Mouse (Mus musculus) left cerebral cortex, postnatal 36 days (tissue): ENCODE data around the gene Galk1. TPM values are rescaled to one million over a fixed set of nuclear protein-coding genes. Genes with fewer than 3 reads are reported as not detected.

ENCODE experiments used
- total RNA-seq, 2 experiments: library from RNA; stranded (reverse); gene quantifications; 2 replicates each; pipeline ENCODE4 v1.2.3; 2021

Galk1 gene
- total RNA-seq, 2 experiments from 2014 or later, result 15.8 to 18.6 TPM

Other genes with a start within 250 kb of the Galk1 start
- 10 to 100 TPM; 54.9 to 69.9 TPM for gene Tmem94, start 247.3 kb downstream of the Galk1 start, total RNA-seq
- gene Caskin2, start 199.1 kb downstream of the Galk1 start, total RNA-seq, result 10 to 100 TPM; 19.1 to 19.9 TPM
- gene Tsen54, start 198.0 kb downstream of the Galk1 start, total RNA-seq, result 10 to 100 TPM; 10.6 to 16.0 TPM
- 1 to 10 TPM; 2.6 to 3.9 TPM for gene Llgl2, start 188.7 kb downstream of the Galk1 start, total RNA-seq
- gene Myo15b, start 154.3 kb downstream of the Galk1 start, total RNA-seq, result under 1 TPM; 0.34 to 0.52 TPM
- gene Smim5, start 112.8 kb downstream of the Galk1 start, total RNA-seq, result not detected
- gene Smim6, start 100.7 kb downstream of the Galk1 start, total RNA-seq, result not detected
- gene Sap30bp, start 79.4 kb downstream of the Galk1 start, total RNA-seq, result 10 to 100 TPM; 47.6 to 48.3 TPM
- gene Recql5, start 79.2 kb downstream of the Galk1 start, total RNA-seq, result 10 to 100 TPM; 23.4 to 30.7 TPM
- gene Itgb4, start 38.0 kb downstream of the Galk1 start, total RNA-seq, result 1 to 10 TPM; 5.1 to 7.3 TPM
- 100 to 1,000 TPM; 253 to 254 TPM for gene H3f3b, start 15.2 kb upstream of the Galk1 start, total RNA-seq
- gene Unk, start 17.6 kb upstream of the Galk1 start, total RNA-seq, result 10 to 100 TPM; 18.9 to 27.0 TPM
- gene Unc13d, start 65.2 kb upstream of the Galk1 start, total RNA-seq, result 1 to 10 TPM in 1 of 2 experiments, under 1 TPM in 1; 0.93 to 1.0 TPM
- 100 to 1,000 TPM; 388 to 420 TPM for gene Wbp2, start 74.3 kb upstream of the Galk1 start, total RNA-seq
- gene Trim47, start 114.5 kb upstream of the Galk1 start, total RNA-seq, result 1 to 10 TPM; 7.0 to 9.6 TPM
- 1 to 10 TPM; 7.2 to 8.4 TPM for gene Trim65, start 118.4 kb upstream of the Galk1 start, total RNA-seq
- gene Mrpl38, start 126.1 kb upstream of the Galk1 start, total RNA-seq, result 10 to 100 TPM; 58.3 to 62.1 TPM
- 10 to 100 TPM; 65.5 to 98.0 TPM for gene Fbf1, start 155.4 kb upstream of the Galk1 start, total RNA-seq
- 10 to 100 TPM; 41.3 to 41.6 TPM for gene Ten1, start 186.1 kb upstream of the Galk1 start, total RNA-seq
- gene Acox1, start 186.3 kb upstream of the Galk1 start, total RNA-seq, result 100 to 1,000 TPM; 115 to 118 TPM
- 1 to 10 TPM; 1.2 to 1.3 TPM for gene Evpl, start 225.4 kb upstream of the Galk1 start, total RNA-seq